Mouse (Mus musculus): ENCODE data around the gene AC124502.3. TPM values are rescaled to one million over a fixed set of nuclear protein-coding genes. Genes with fewer than 3 reads are reported as not detected.

Gene AC124502.3
- polyA plus RNA-seq, 1 experiment from 2014 or later, result 3.2 TPM

- peaks cover 45% of the 10 kb centered on the region for H3K36me3 ChIP-seq
- peaks cover 67% of the 10 kb centered on the region for H3K4me1 ChIP-seq (replicated peaks)
- H3K4me3 ChIP-seq, result peak within 1 kb of the TSS; percentile 71
- 3% methylated on average over 33 of the region's 48 CpGs for WGBS
- peak within 1 kb of the TSS; percentile 94 for H3K27ac ChIP-seq
- no peaks in the 10 kb centered on the region for H3K9me3 ChIP-seq
- H3K27me3 ChIP-seq (ENCODE audit: insufficient read depth, poor library complexity, severe bottlenecking), result peaks cover 12% of the 10 kb centered on the region; the same call in 1 of the 2 replicates
- peak; percentile 73 for DNase-seq (ENCODE audit: low spot score)
These were observed 59.9 kb downstream of the AC124502.3 start, which contains the start of gene Cnih2 for GRCm38 (mm10) chr19:5098363-5099143. Cnih2 (minus strand) TSS chr19:5098521.

Other genes with a start within 250 kb of the AC124502.3 start
- 104 and 106 TPM in 2 replicates for gene Rbm4, start 245.0 kb upstream of the AC124502.3 start, polyA plus RNA-seq (2016; fragmentation: Nextera tagmentation; extraction: Ambion mirVana)
- 26.7 and 30.0 TPM in 2 replicates for gene Gm21992, start 227.3 kb upstream of the AC124502.3 start, polyA plus RNA-seq (2016; fragmentation: Nextera tagmentation; extraction: Ambion mirVana)
- 126 and 130 TPM in 2 replicates for gene Rbm14, start 227.3 kb upstream of the AC124502.3 start, polyA plus RNA-seq (2016; fragmentation: Nextera tagmentation; extraction: Ambion mirVana)
- gene Ccs, start 199.6 kb upstream of the AC124502.3 start, polyA plus RNA-seq (2016; fragmentation: Nextera tagmentation; extraction: Ambion mirVana), result 46.9 and 49.6 TPM in 2 replicates
- 0.11 and 0.33 TPM in 2 replicates for gene Ccdc87, start 199.5 kb upstream of the AC124502.3 start, polyA plus RNA-seq (2016; fragmentation: Nextera tagmentation; extraction: Ambion mirVana)
- 38.8 and 52.5 TPM in 2 replicates for gene Ctsf, start 183.8 kb upstream of the AC124502.3 start, polyA plus RNA-seq (2016; fragmentation: Nextera tagmentation; extraction: Ambion mirVana)
- gene Actn3, start 161.0 kb upstream of the AC124502.3 start, polyA plus RNA-seq (2016; fragmentation: Nextera tagmentation; extraction: Ambion mirVana), result 3.8 and 12.1 TPM in 2 replicates
- gene Zdhhc24, start 160.2 kb upstream of the AC124502.3 start, polyA plus RNA-seq (2016; fragmentation: Nextera tagmentation; extraction: Ambion mirVana), result 17.6 and 19.5 TPM in 2 replicates
- 7.9 and 8.3 TPM in 2 replicates for gene Bbs1, start 132.3 kb upstream of the AC124502.3 start, polyA plus RNA-seq (2016; fragmentation: Nextera tagmentation; extraction: Ambion mirVana)
- gene Dpp3, start 110.6 kb upstream of the AC124502.3 start, polyA plus RNA-seq (2016; fragmentation: Nextera tagmentation; extraction: Ambion mirVana), result 204 and 218 TPM in 2 replicates
- 2.1 and 3.7 TPM in 2 replicates for gene Peli3, start 95.8 kb upstream of the AC124502.3 start, polyA plus RNA-seq (2016; fragmentation: Nextera tagmentation; extraction: Ambion mirVana)
- gene Mrpl11, start 76.7 kb upstream of the AC124502.3 start, polyA plus RNA-seq (2016; fragmentation: Nextera tagmentation; extraction: Ambion mirVana), result 157 and 163 TPM in 2 replicates
- not detected in 2 replicates for gene Npas4, start 48.6 kb upstream of the AC124502.3 start, polyA plus RNA-seq (2016; fragmentation: Nextera tagmentation; extraction: Ambion mirVana)
- 5.5 and 8.4 TPM in 2 replicates for gene Slc29a2, start 15.0 kb upstream of the AC124502.3 start, polyA plus RNA-seq (2016; fragmentation: Nextera tagmentation; extraction: Ambion mirVana)
- 38.8 and 41.6 TPM in 2 replicates for gene B4gat1, start 65 bp upstream of the AC124502.3 start, polyA plus RNA-seq (2016; fragmentation: Nextera tagmentation; extraction: Ambion mirVana)
- 86.8 and 91.8 TPM in 2 replicates for gene Brms1, start 2.5 kb downstream of the AC124502.3 start, polyA plus RNA-seq (2016; fragmentation: Nextera tagmentation; extraction: Ambion mirVana)
- gene Rin1, start 11.6 kb downstream of the AC124502.3 start, polyA plus RNA-seq (2016; fragmentation: Nextera tagmentation; extraction: Ambion mirVana), result 2.3 and 3.0 TPM in 2 replicates
- 26.9 and 39.1 TPM in 2 replicates for gene Cd248, start 29.2 kb downstream of the AC124502.3 start, polyA plus RNA-seq (2016; fragmentation: Nextera tagmentation; extraction: Ambion mirVana)
- gene Tmem151a, start 46.6 kb downstream of the AC124502.3 start, polyA plus RNA-seq (2016; fragmentation: Nextera tagmentation; extraction: Ambion mirVana), result 1.5 and 1.8 TPM in 2 replicates
- 87.1 and 92.0 TPM in 2 replicates for gene Yif1a, start 49.6 kb downstream of the AC124502.3 start, polyA plus RNA-seq (2016; fragmentation: Nextera tagmentation; extraction: Ambion mirVana)
- 42.1 and 115 TPM in 2 replicates for gene Cnih2, start 59.6 kb downstream of the AC124502.3 start, polyA plus RNA-seq (2016; fragmentation: Nextera tagmentation; extraction: Ambion mirVana)
- 270 and 303 TPM in 2 replicates for gene Rab1b, start 68.2 kb downstream of the AC124502.3 start, polyA plus RNA-seq (2016; fragmentation: Nextera tagmentation; extraction: Ambion mirVana)
- gene Klc2, start 79.7 kb downstream of the AC124502.3 start, polyA plus RNA-seq (2016; fragmentation: Nextera tagmentation; extraction: Ambion mirVana), result 35.5 and 45.8 TPM in 2 replicates
- 23.7 and 26.1 TPM in 2 replicates for gene Pacs1, start 234.2 kb downstream of the AC124502.3 start, polyA plus RNA-seq (2016; fragmentation: Nextera tagmentation; extraction: Ambion mirVana)

Measured in hindbrain, embryonic 10.5 days (tissue).